Mouse (Mus musculus) heart, embryonic 10.5 days (tissue): ENCODE results near the gene Fhl2. TPM values are rescaled to one million over a fixed set of nuclear protein-coding genes. Genes with fewer than 3 reads are reported as not detected.
A peak's percentile ranks its signal among the peaks of the same experiment; 100 is the strongest.

ENCODE experiments used
- DNase-seq: peaks from one replicate; pipeline ENCODE4 v3.0.0-alpha.2; 2017; ENCODE audit warnings: low spot score
- H3K27ac ChIP-seq: fragments of 300-500 bp; sonication (generic); 2 replicates; pipeline ENCODE4 v1.5.1; 2016; ENCODE audit warnings: mild to moderate bottlenecking
- H3K27me3 ChIP-seq: fragments of 300-500 bp; sonication (generic); 2 replicates; pipeline ENCODE4 v1.6.1; 2016; ENCODE audit warnings: mild to moderate bottlenecking; ENCODE audit not compliant: poor library complexity, insufficient read depth, severe bottlenecking
- H3K36me3 ChIP-seq: fragments of 300-500 bp; sonication (generic); 2 replicates; pipeline ENCODE4 v1.6.1; 2016; ENCODE audit warnings: mild to moderate bottlenecking, moderate library complexity
- H3K4me1 ChIP-seq: fragments of 300-500 bp; sonication (generic); 2 replicates; pipeline ENCODE4 v1.6.1; 2016; ENCODE audit warnings: mild to moderate bottlenecking
- H3K4me3 ChIP-seq: fragments of 300-500 bp; sonication (generic); 2 replicates; pipeline ENCODE4 v1.5.1; 2016; ENCODE audit warnings: mild to moderate bottlenecking, moderate library complexity
- H3K9me3 ChIP-seq: fragments of 300-500 bp; sonication (generic); 2 replicates; pipeline ENCODE4 v1.6.1; 2016; ENCODE audit warnings: mild to moderate bottlenecking, moderate library complexity
- WGBS: fragments of 180-500 bp; shearing (Covaris S2); methylation state at CpG from one replicate; pipeline ENCODE4 v1.1.7; 2016; 5-methylcytosine and 5-hydroxymethylcytosine counted together
- polyA plus RNA-seq: library from polyadenylated mRNA; unstranded; fragments of >200 nt; fragmentation: Nextera tagmentation; extraction: Ambion mirVana; gene quantifications from 2 replicates; pipeline ENCODE4 v1.2.1, GENCODE M21; 2016

Gene Fhl2
- polyA plus RNA-seq, 1 experiment from 2014 or later: 112 TPM

DNA sequence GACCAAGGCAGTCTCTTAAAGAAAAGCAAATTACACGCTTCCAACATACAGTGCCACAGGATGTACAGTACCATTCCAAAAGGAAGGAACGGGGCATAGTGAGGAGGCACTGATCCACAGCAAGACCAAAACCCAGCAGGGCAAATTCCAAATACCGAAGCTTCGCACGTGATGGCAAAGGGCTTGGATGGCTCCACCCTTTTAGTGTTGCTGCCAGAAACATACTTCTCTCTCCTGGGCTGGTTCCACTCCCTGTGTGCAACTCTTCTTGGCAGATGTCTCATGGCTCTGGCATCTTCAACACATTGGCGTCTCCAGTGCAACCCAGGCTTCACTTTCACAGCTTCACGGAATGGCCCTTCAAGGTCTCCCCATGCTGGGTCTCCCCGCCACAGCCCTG, 79.3 kb downstream of the Fhl2 start:
- DNase-seq: peak; percentile 59
- Histone ChIP-seq H3K9me3 (no peaks in the 10 kb centered on the region), H3K27ac (no peak overlapping the region), H3K27me3 (no peaks in the 10 kb centered on the region), H3K4me3 (no peak overlapping the region), H3K36me3 (peaks cover 65% of the 10 kb centered on the region), H3K4me1 (peaks cover 6% of the 10 kb centered on the region; the same call in 1 of the 2 replicates)
- 94% methylated on average over 8 of the region's 8 CpGs for WGBS

GRCm38 (mm10) chr1:43112882-43113281, 83.9 kb downstream of the Fhl2 start:
- WGBS: 80% methylated on average over 2 of the region's 2 CpGs
- H3K4me3 ChIP-seq: no peak overlapping the region
- no peak for DNase-seq
- no peaks in the 10 kb centered on the region for H3K9me3 ChIP-seq
- peaks cover 6% of the 10 kb centered on the region for H3K4me1 ChIP-seq
- no peak overlapping the region for H3K27ac ChIP-seq
- peaks cover 64% of the 10 kb centered on the region for H3K36me3 ChIP-seq
- H3K27me3 ChIP-seq: no peaks in the 10 kb centered on the region

GRCm38 (mm10) chr1:43110556-43110955, 86.2 kb downstream of the Fhl2 start:
- no peak for DNase-seq
- H3K36me3 ChIP-seq: peaks cover 61% of the 10 kb centered on the region
- 51% methylated on average over 4 of the region's 4 CpGs for WGBS
- no peaks in the 10 kb centered on the region for H3K9me3 ChIP-seq
- H3K27ac ChIP-seq: no peak overlapping the region
- H3K27me3 ChIP-seq: no peaks in the 10 kb centered on the region
- H3K4me1 ChIP-seq: peaks cover 6% of the 10 kb centered on the region
- no peak overlapping the region for H3K4me3 ChIP-seq

DNA sequence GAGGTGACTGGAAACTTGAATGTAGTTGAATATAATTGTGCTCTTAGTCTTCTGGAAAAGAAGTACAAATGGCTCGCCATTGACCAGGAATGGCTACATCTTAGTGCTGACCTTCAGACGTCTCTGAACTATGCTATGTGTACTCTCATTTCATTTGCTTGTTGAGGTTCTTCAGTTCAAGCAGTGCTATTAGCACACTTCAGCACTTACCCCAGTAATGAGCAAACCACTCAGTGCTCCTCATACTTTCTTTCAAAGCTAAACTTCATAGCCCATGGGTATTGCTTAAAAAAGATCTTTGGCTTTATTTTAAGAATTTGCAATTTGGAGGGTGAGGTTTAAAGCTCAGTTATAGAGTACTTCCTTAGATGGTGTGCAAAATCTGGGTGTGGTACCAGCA, 88.1 kb downstream of the Fhl2 start:
- H3K27ac ChIP-seq: no peak overlapping the region
- H3K9me3 ChIP-seq: no peaks in the 10 kb centered on the region
- 76% methylated on average over 2 of the region's 2 CpGs for WGBS
- H3K4me3 ChIP-seq: no peak overlapping the region
- no peaks in the 10 kb centered on the region for H3K27me3 ChIP-seq
- H3K36me3 ChIP-seq: peaks cover 66% of the 10 kb centered on the region
- no peak for DNase-seq
- peaks cover 3% of the 10 kb centered on the region for H3K4me1 ChIP-seq

DNA sequence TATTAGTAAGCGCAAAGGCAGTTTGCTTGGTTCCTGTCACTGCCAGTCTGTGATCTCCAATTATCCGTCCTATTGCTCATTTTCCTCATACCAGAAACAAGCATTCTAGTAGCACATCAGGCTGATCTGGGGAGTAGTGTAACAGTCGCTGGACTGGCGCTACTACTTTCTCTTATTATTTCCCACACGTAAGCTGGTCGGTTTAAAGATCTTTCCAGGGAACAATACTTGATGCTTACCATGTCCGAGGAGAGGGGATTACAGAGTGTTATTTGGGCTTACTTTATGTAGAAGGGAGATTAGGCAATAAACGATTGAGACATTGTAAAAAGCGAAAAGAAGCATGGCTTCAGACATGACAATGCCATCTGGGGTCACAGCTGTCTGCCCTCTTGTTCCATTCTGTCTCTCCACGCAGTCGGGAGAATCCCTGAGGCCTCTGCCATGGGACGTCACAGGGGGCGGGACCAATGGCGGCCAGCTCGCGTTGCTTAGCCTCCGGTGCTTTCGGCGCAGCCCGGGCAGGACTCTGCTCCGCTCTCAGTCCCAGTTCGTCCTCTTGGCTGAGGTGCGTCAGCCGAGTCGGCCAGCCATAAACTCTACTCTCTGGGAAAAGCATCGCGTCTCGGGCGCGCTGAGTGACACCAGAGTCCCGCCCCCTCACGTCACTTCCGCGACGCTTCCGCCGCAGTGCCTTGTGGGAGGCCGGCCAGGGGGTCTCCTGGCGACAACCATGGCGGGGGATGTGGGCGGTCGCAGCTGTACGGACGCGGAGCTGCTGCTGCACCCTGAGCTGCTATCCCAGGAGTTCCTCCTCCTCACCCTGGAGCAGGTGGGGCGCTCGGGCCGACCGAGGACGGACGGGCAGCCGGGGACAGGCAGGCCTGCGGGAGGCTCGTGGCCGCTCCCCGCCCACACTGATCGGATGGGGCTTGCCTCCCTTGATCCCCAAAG, 98.5 kb downstream of the Fhl2 start, which contains the start of the genes Tgfbrap1 and AI597479:
TSS of gene Tgfbrap1 (minus strand) at position 607 of the 954 bp plus-strand sequence.
TSS of gene AI597479 (plus strand) at position 680 of the 954 bp plus-strand sequence.
- H3K27ac ChIP-seq: peak within 1 kb of the TSS; percentile 98
- no peaks in the 10 kb centered on the region for H3K9me3 ChIP-seq
- peaks cover 18% of the 10 kb centered on the region for H3K36me3 ChIP-seq
- H3K4me1 ChIP-seq: peaks cover 8% of the 10 kb centered on the region
- WGBS: under 1% methylated on average over 57 of the region's 57 CpGs
- DNase-seq: peak; percentile 96
- H3K27me3 ChIP-seq: no peaks in the 10 kb centered on the region
- H3K4me3 ChIP-seq: peak within 1 kb of the TSS; percentile 95

DNA sequence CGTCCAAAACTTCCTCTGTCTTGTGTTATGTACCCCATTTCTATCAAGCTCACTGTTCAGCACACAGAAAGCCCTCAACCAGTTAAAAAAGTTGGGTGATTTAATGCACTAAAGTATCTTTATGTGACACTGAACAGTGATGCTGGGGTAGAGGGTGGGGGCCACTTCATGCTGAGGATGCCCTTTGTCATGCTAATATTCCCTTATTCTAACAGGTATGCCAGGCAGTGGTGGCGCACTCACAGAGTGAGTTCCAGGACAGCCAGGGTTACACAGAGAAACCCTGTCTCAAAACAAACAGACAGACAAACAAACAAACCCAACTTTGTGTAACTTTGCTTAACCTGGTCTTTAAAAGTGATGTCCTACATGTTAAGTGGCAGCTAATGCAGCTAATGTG, 102.6 kb downstream of the Fhl2 start:
- no peaks in the 10 kb centered on the region for H3K36me3 ChIP-seq
- peaks cover 21% of the 10 kb centered on the region for H3K4me1 ChIP-seq
- 83% methylated on average over 2 of the region's 2 CpGs for WGBS
- H3K27me3 ChIP-seq: no peaks in the 10 kb centered on the region
- H3K27ac ChIP-seq: no peak overlapping the region
- DNase-seq: no peak
- H3K9me3 ChIP-seq: no peaks in the 10 kb centered on the region
- no peak overlapping the region for H3K4me3 ChIP-seq

DNA sequence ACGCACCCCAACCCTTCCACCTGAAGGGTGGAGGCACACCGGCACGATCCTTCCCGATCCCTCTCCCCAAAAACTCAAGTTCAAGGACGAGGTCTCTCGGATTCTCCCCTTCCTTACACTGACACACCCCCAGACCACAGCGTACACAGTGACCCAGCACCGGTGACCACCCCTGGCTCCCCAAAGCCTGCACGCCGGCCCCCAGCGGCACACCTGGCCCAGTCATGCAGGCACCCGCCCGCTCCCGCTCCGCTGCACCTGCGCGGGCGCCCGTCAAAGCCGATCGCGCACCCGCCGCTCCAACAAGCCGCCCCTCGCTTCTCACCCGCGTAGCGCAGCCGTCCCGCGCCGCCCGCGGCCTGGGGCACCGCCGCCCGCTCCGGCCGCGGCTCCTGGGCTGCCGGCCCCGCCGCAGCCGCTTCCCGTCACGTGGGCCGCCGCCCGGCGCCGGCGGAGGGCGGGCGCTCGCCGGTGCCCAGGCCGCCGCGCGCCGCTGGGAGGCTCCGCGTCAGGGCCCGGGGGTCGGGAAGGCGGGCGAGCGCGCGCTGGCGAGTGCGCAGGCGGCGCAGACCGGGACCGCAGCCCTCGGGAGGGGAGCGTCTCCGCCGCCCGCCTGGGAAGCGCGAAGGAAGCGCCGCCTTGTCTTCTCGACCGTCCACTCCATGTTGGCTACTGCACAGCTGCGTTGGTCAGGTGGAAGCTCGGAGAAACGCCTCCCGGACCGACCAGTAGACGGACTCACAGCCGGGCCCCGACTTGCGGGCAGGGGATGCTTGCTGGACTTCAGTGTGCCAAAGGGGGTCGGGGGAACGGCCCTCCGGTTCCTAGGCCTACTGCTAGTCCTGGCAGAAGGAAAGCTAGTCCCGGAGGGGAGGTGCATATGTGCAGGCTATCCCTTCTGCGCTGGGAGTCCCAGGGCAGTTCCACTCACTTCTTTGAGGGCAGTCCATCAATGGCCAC, 104.4 kb downstream of the Fhl2 start:
- Histone ChIP-seq H3K9me3 (no peaks in the 10 kb centered on the region), H3K27ac (peak overlapping the region; percentile 90), H3K27me3 (no peaks in the 10 kb centered on the region), H3K4me3 (peak overlapping the region; percentile 90), H3K4me1 (peaks cover 19% of the 10 kb centered on the region), H3K36me3 (no peaks in the 10 kb centered on the region)
- peak; percentile 89 for DNase-seq
- WGBS: 7% methylated on average over 102 of the region's 102 CpGs

DNA sequence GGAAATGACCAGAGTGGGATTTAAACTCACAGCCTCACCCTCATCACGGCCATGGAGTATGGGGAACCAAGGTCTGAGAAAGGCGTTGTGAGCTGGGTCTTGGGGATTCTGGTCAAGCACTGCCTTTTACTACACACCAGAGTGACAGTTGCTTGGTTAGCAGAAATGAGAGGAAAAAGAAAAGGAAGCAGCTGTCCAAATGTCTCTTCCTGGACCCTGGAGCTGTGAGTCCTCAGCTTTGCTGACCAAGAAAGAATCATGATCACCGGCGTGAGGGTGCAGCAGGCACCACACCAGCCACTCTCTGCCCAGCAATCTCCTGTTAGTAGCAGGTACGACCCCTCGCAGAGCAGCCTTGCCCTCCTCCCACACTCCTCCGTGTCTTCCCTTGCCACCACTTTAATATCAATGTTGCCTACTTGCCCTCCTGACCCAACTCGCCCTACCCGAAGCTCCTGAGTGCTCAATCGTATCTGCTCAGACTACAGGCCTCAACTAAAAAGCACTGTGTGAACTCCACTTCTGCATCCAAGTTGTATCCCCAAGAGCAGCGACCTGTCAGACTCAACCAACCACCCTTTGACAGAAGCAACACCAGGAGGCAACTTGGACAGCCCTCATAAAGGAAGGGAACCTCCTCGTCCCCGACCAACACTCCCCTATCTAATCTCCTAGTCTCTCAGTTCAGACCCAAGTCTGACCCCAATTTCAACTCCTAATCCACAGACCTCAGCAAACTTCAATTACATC, 105.3 kb downstream of the Fhl2 start:
- Histone ChIP-seq H3K27me3 (no peaks in the 10 kb centered on the region), H3K27ac (peak overlapping the region; percentile 90), H3K36me3 (no peaks in the 10 kb centered on the region), H3K4me3 (peak overlapping the region; percentile 90), H3K4me1 (peaks cover 17% of the 10 kb centered on the region), H3K9me3 (no peaks in the 10 kb centered on the region)
- 41% methylated on average over 13 of the region's 13 CpGs for WGBS
- DNase-seq: no peak

GRCm38 (mm10) chr1:43090418-43090817, 106.4 kb downstream of the Fhl2 start:
- no peaks in the 10 kb centered on the region for H3K9me3 ChIP-seq
- no peak overlapping the region for H3K4me3 ChIP-seq
- 90% methylated on average over 1 of the region's 1 CpGs for WGBS
- no peaks in the 10 kb centered on the region for H3K27me3 ChIP-seq
- H3K36me3 ChIP-seq: no peaks in the 10 kb centered on the region
- H3K4me1 ChIP-seq: peaks cover 17% of the 10 kb centered on the region
- no peak for DNase-seq
- no peak overlapping the region for H3K27ac ChIP-seq

DNA sequence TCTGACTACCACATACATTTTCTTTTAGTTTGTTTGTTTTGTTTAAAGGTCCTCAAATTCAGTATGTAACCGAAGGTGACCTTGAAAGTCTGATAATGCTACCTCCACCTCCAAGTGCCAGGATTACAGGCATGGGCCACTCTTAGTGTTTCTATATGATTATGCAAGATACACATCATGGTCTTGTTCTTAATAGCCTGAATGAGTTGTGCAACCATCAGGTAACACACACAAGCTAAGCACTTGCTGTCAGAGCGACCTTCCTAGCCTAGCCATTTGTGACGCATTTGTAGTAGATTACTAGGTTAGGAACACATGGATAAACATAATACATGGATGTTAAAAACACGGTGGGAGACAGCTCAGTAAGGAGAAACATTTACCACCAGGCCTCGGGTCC, 113.8 kb downstream of the Fhl2 start:
- no peaks in the 10 kb centered on the region for H3K4me1 ChIP-seq
- no peak overlapping the region for H3K4me3 ChIP-seq
- WGBS: 83% methylated on average over 5 of the region's 5 CpGs
- DNase-seq: peak; percentile 25
- H3K9me3 ChIP-seq: no peaks in the 10 kb centered on the region
- peaks cover 5% of the 10 kb centered on the region; the same call in 1 of the 2 replicates for H3K36me3 ChIP-seq
- no peak overlapping the region for H3K27ac ChIP-seq
- no peaks in the 10 kb centered on the region for H3K27me3 ChIP-seq

- peaks cover 20% of the 10 kb centered on the region for H3K36me3 ChIP-seq
These were observed 118.7 kb downstream of the Fhl2 start for GRCm38 (mm10) chr1:43078124-43078523.

DNA sequence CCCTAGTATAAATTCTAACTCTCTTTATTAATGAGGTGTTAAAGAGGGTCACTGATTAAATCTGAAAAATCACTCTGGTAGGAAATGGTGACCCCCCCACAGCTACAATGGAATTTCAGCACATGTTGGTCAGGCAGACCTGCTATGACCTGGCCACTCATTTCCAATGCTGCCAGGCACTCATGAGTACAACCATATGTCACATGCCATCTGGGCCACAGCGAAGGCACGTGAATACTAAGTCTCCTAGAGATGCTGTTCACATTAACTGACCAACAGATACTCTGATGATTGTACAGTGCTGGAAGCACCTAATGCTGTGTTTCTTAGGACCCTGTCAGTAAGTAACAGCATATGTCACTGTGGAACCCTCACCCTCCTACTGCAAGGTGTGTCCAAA, 122.0 kb downstream of the Fhl2 start:
- Histone ChIP-seq H3K27me3 (no peaks in the 10 kb centered on the region), H3K9me3 (no peaks in the 10 kb centered on the region), H3K36me3 (peaks cover 31% of the 10 kb centered on the region), H3K4me3 (no peak overlapping the region), H3K4me1 (no peaks in the 10 kb centered on the region), H3K27ac (no peak overlapping the region)
- peak; percentile 46 for DNase-seq
- WGBS: 92% methylated on average over 2 of the region's 2 CpGs

More at GRCm38 (mm10) chr1:43078124-43078523, 118.7 kb downstream of the Fhl2 start:
- Histone ChIP-seq H3K27ac (no peak overlapping the region), H3K27me3 (no peaks in the 10 kb centered on the region), H3K4me3 (no peak overlapping the region), H3K9me3 (no peaks in the 10 kb centered on the region), H3K4me1 (no peaks in the 10 kb centered on the region)
- no peak for DNase-seq
- WGBS: 94% methylated on average over 2 of the region's 2 CpGs
